Mouse (Mus musculus): ENCODE data around the gene Rmi1. TPM values are rescaled to one million over a fixed set of nuclear protein-coding genes. Genes with fewer than 3 reads are reported as not detected.
"Not testable (repeated sequence)": the region's sequence is repeated elsewhere in the genome, so short reads cannot be mapped to it uniquely, and the experiment has no call there.

The Rmi1 gene
- total and polyA plus RNA-seq, 2 experiments from 2014 or later = 13.3 to 16.1 TPM

DNA sequence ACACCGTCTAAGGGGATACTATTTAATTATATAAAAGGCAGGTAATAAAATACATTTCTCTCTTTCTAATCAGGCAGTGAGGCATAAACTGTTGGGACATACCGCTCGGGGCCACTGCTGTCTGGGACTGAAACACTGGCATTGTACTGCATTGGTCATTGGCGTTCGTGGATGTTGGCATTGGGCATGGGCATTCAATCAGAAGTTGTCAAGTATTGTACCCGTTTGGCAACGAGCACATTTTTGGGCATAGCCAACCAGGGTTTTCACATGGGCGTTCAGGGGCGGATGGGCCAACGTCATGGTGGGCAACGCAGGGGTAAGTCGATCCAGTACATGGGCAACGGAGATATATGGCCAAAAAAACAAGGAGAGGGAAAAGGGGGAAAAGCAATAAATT, 4.4 kb upstream of the Rmi1 start:
- H3K9ac ChIP-seq (replicated peaks; ENCODE audit: low read depth, low read length) = no peak overlapping the region
- H3K9me3 ChIP-seq (replicated peaks; ENCODE audit: control insufficient read depth, low read length) = no peaks in the 10 kb centered on the region
- no peak overlapping the region for H3K4me3 ChIP-seq (ENCODE audit: low read depth, low read length)
- TF ChIP-seq EP300 (IDR thresholded peaks at IDR 0.05; ENCODE audit: low read depth) (no peak), CTCF (IDR thresholded peaks at IDR 0.05; ENCODE audit: low read depth) (no peak)
- H3K27me3 ChIP-seq (ENCODE audit: control insufficient read depth, insufficient read depth, low read length) = no peaks in the 10 kb centered on the region
- H3K4me2 ChIP-seq (ENCODE audit: low read depth, low read length) = no peak overlapping the region
- no peak for DNase-seq (ENCODE audit: low spot score)
- ATAC-seq (ENCODE audit: insufficient read depth, low read depth) = no peak
- WGBS = 84% methylated on average over 13 of the region's 13 CpGs
- no peak overlapping the region for H3K27ac ChIP-seq (ENCODE audit: low read depth)
- H3K4me1 ChIP-seq (ENCODE audit: control insufficient read depth, insufficient read depth) = no peaks in the 10 kb centered on the region
- peaks cover 54% of the 10 kb centered on the region for H3K36me3 ChIP-seq (replicated peaks; ENCODE audit: control insufficient read depth, insufficient read depth, low read length)

DNA sequence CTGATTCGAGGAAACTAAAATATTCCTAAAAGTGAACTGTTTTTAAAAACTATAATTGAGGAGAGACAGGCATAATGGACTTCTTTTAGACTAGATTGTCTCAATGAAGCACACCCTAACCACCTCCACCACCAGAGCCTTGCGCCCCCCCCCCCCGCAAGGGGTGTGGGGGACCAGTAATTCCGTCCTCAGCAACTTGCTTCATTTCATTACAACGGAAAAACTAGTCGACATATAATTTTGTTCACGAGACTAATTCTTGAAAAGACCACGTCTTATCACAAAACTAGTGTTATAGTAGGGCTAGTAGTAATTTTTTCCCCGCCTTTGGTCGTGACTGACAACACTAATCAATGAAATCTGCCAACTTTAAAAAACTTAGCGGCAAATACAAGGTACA, 1.5 kb upstream of the Rmi1 start:
- DNase-seq (ENCODE audit: low spot score) (no peak), ATAC-seq (ENCODE audit: insufficient read depth, low read depth) (no peak)
- under 1% methylated on average over 11 of the region's 11 CpGs for WGBS
- Histone ChIP-seq H3K9me3 (replicated peaks; ENCODE audit: control insufficient read depth, low read length) (no peaks in the 10 kb centered on the region), H3K27me3 (ENCODE audit: control insufficient read depth, insufficient read depth, low read length) (no peaks in the 10 kb centered on the region), H3K4me1 (ENCODE audit: control insufficient read depth, insufficient read depth) (no peaks in the 10 kb centered on the region), H3K4me3 (ENCODE audit: low read depth, low read length) (peak overlapping the region; percentile 88), H3K9ac (replicated peaks; ENCODE audit: low read depth, low read length) (peak overlapping the region; percentile 99), H3K36me3 (replicated peaks; ENCODE audit: control insufficient read depth, insufficient read depth, low read length) (peaks cover 29% of the 10 kb centered on the region), H3K4me2 (ENCODE audit: low read depth, low read length) (peak overlapping the region; percentile 89), H3K27ac (ENCODE audit: low read depth) (0 out of 2 replicates have a peak overlapping the region, but pooled peaks have one; percentile 97)
- TF ChIP-seq EP300 (IDR thresholded peaks at IDR 0.05; ENCODE audit: low read depth) = no peak
- no peak for TF ChIP-seq CTCF (IDR thresholded peaks at IDR 0.05; ENCODE audit: low read depth)

DNA sequence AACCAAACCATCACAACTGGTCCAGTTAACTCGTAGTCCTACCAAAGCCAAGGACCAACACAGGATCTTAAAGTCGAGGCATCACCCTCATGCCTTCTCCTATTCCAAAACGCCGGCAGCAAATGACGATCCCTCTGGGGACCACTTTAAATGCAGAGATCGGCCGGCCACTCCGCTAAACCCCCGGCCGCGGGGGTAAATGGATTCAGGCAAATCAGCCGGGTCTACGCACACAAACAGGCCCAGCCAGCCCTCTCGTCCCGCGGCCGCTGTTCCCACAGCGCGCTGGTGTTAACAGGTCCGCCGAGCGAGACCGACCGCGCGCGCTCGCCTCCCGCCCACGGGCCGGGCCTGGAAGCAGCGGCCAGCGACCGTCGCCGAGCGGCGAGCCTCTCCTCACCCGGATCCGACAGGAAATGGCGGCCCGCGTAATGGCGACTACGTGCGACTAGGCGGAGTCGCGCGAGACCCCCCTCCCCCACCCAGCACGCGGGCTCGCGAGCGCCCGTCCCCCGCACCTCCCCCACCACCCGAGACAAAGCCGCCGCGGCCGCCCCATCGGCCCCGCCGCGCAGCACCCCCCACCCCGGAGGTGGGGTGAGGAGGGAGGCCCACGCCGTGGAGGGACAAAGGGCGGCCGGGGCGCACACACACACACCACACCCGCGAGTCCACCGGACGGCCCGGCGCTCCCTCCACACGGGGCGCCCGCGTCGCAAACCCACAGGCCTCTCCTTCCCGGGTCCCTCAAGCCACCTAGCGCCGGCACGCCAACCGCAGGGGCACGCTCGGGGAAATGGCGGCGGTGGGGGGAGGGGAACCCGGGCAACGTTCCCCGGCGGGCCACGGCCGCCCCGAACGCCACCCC, 679 bp upstream of the Rmi1 start:
- Histone ChIP-seq H3K36me3 (replicated peaks; ENCODE audit: control insufficient read depth, insufficient read depth, low read length) (peaks cover 21% of the 10 kb centered on the region), H3K4me3 (ENCODE audit: low read depth, low read length) (peak overlapping the region; percentile 88), H3K27ac (ENCODE audit: low read depth) (peak overlapping the region; percentile 97), H3K4me1 (ENCODE audit: control insufficient read depth, insufficient read depth) (no peaks in the 10 kb centered on the region), H3K9ac (replicated peaks; ENCODE audit: low read depth, low read length) (peak overlapping the region; percentile 99), H3K27me3 (ENCODE audit: control insufficient read depth, insufficient read depth, low read length) (no peaks in the 10 kb centered on the region), H3K9me3 (replicated peaks; ENCODE audit: control insufficient read depth, low read length) (no peaks in the 10 kb centered on the region), H3K4me2 (ENCODE audit: low read depth, low read length) (peak overlapping the region; percentile 89)
- under 1% methylated on average over 61 of the region's 100 CpGs for WGBS
- ATAC-seq (ENCODE audit: insufficient read depth, low read depth) = peak; percentile 29
- TF ChIP-seq CTCF (IDR thresholded peaks at IDR 0.05; ENCODE audit: low read depth) (peak; percentile 18; the same call in 1 of the 2 replicates), EP300 (IDR thresholded peaks at IDR 0.05; ENCODE audit: low read depth) (no peak)
- DNase-seq (ENCODE audit: low spot score) = peak; percentile 47

DNA sequence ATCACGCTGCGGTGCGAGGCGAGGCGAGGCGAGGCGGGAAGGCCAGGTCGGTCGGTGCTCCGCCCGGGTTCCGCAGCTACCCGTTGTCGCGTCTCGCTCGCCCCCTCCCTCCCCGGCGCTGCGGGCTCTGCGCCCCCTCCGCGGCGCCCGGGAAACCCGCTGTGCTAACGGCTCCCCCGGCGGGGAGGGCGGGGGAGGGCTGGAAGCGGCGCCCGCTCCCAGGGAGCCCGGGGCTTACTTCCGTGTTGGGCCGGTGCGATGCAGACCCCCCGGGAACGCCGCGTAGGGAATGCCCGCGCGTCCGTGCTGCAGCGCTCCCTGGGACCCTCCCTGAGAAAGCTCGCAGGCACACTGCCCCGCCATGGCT, 679 bp downstream of the Rmi1 start:
- Histone ChIP-seq H3K27ac (ENCODE audit: low read depth) (peak overlapping the region; percentile 97), H3K9me3 (replicated peaks; ENCODE audit: control insufficient read depth, low read length) (no peaks in the 10 kb centered on the region), H3K4me3 (ENCODE audit: low read depth, low read length) (peak overlapping the region; percentile 88), H3K9ac (replicated peaks; ENCODE audit: low read depth, low read length) (peak overlapping the region; percentile 99), H3K36me3 (replicated peaks; ENCODE audit: control insufficient read depth, insufficient read depth, low read length) (peaks cover 13% of the 10 kb centered on the region), H3K27me3 (ENCODE audit: control insufficient read depth, insufficient read depth, low read length) (no peaks in the 10 kb centered on the region), H3K4me2 (ENCODE audit: low read depth, low read length) (peak overlapping the region; percentile 58), H3K4me1 (ENCODE audit: control insufficient read depth, insufficient read depth) (no peaks in the 10 kb centered on the region)
- TF ChIP-seq CTCF (IDR thresholded peaks at IDR 0.05; ENCODE audit: low read depth) (no peak), EP300 (IDR thresholded peaks at IDR 0.05; ENCODE audit: low read depth) (no peak)
- DNase-seq (ENCODE audit: low spot score) (no peak), ATAC-seq (ENCODE audit: insufficient read depth, low read depth) (peak; percentile 72)
- under 1% methylated on average over 37 of the region's 48 CpGs for WGBS

DNA sequence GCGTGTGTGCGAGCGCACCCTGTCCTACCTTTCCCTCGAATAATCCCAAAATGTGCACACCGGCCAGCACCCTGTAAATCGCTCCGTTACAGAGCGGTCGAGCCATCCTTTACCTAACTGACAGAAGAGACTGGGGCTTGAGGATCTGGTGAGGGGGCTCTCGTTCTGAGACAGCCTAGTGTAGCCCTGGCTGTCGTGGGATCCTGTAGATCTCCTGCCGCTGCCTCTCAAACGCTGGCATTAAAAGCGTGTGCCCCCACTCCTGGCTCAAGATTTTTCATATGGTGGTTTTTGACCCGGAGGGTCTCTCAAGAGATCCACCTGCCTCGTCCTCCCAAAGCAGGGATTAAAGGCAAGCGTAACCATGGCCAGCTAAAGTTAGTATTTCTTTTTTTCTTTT, 1.2 kb downstream of the Rmi1 start, which contains the start of gene Hnrnpk:
Gene Hnrnpk (minus strand): TSS at position 101 of the 400 bp plus-strand sequence.
- not testable (repeated sequence) for DNase-seq (ENCODE audit: low spot score); ATAC-seq (ENCODE audit: insufficient read depth, low read depth); H3K36me3 ChIP-seq (replicated peaks; ENCODE audit: control insufficient read depth, insufficient read depth, low read length); H3K4me1 ChIP-seq (ENCODE audit: control insufficient read depth, insufficient read depth); H3K9me3 ChIP-seq (replicated peaks; ENCODE audit: control insufficient read depth, low read length); H3K27me3 ChIP-seq (ENCODE audit: control insufficient read depth, insufficient read depth, low read length)
- Histone ChIP-seq H3K4me3 (ENCODE audit: low read depth, low read length) (peak within 1 kb of the TSS; percentile 88), H3K27ac (ENCODE audit: low read depth) (peak within 1 kb of the TSS; percentile 97), H3K9ac (replicated peaks; ENCODE audit: low read depth, low read length) (peak within 1 kb of the TSS; percentile 99), H3K4me2 (ENCODE audit: low read depth, low read length) (peak within 1 kb of the TSS; percentile 58)
- WGBS = 9% methylated on average over 14 of the region's 17 CpGs
